Mouse (Mus musculus): ENCODE results near the gene Ywhag.

GRCm38 (mm10) chr5:135904259-135904658, 30.2 kb downstream of the Ywhag start:
- TF ChIP-seq USF1 (IDR thresholded peaks at IDR 0.05; ENCODE audit: low read depth), result no peak
- TF ChIP-seq MYOG (IDR thresholded peaks at IDR 0.05; ENCODE audit: control insufficient read depth in 1 of 3, insufficient read depth in 1 of 3, insufficient read length in 2 of 3, low read depth in 2 of 3), result no peak
- no peak for TF ChIP-seq POLR2AphosphoS2 (IDR thresholded peaks at IDR 0.05; ENCODE audit: insufficient read length, low read depth)
- no peak for TF ChIP-seq POLR2A (IDR thresholded peaks at IDR 0.05; ENCODE audit: insufficient read length, low read depth)
